Mouse (Mus musculus): Measurements from ENCODE around the gene Cabp4. TPM values are rescaled to one million over a fixed set of nuclear protein-coding genes. Genes with fewer than 3 reads are reported as not detected.

Cabp4 gene
- total RNA-seq, 2 experiments from 2014 or later, result not detected

GRCm38 (mm10) chr19:4108535-4108934, 35.3 kb downstream of the Cabp4 start:
- intact Hi-C loops (cut with DNase I), result no loop called here

DNA sequence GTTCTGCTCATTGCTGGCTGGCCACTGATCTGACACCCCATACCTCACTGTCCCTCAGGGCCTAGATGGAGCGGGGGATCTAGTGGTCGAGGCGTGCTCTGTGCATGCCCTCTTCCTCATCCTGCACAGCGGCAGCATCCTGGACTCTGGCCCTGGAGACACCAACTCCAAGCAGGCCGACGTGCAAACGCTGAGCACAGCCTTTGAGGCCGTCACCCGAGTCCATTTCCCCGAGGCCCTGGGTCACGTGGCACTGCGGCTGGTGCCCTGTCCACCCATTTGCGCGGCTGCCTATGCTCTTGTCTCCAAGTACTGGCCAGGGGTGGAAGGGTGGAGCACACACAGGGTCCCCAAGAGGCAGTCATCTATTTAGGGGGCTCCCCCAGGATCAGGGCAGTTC, 37.2 kb downstream of the Cabp4 start:
- DNase-seq, result no peak
- intact Hi-C loops (cut with DNase I), result no loop called here

More at GRCm38 (mm10) chr19:4108535-4108934, 35.3 kb downstream of the Cabp4 start:
- DNase-seq, result no peak

DNA sequence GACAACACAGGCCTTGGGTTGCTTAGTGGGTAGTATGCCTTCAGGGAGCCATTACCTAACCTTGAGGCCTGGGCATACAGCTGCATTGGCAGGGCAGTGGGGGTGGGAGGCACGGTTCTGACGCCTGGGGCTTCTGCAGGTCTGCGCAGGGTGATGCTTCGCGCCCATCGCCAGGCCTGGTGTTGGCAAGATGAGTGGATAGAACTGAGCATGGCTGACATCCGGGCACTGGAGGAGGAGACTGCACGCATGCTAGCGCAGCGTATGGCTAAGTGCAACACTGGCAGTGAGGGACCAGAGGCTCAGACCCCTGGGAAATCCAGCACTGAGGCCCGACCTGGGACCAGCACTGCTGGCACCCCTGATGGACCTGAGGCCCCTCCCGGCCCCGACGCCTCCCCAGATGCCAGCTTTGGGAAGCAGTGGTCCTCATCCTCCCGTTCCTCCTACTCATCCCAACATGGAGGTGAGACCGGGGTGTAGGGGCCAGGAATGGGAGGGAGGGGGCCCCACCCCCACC, 39.1 kb downstream of the Cabp4 start:
- intact Hi-C loops (cut with DNase I), result no loop called here
- DNase-seq, result no peak

DNA sequence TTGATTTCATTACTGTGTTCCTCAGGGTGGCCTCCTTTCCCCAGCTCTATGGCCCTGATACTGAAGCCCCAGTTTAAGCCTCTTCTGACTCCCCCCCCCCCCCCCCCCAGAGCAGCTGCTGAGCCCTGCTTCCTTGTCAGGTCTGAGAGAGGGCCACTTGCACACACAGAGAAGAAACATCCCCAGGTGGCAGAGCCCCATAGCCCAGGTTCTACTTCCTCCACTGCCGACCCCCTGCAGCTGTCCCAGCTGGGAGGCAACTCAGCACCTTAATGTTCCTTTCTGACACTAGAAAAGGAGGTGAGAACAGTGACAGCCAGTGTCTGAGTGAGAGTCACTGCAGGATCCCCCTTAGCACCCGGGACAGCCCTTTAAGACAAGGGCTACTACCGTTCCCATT, 40.0 kb downstream of the Cabp4 start:
- intact Hi-C loops (cut with DNase I), result no loop called here
- no peak for DNase-seq

DNA sequence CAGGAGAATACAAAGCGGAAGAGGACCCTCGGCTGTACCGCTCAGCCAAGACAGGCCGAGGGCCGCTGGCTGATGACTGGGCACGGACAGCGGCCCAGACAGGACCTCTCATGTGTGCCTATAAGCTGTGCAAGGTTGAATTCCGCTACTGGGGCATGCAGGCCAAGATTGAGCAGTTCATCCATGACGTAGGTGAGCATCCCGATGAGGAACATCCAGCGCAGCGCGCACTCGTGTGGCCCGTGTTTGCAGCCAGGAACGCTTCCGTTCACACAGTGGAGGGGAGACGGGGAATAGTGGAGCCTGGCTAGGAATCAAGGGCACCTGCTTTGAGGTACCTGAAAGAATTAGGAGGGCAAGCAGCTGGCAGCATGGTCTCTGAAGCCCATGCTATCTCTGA, 40.5 kb downstream of the Cabp4 start:
- intact Hi-C loops (cut with DNase I), result no loop called here
- DNase-seq, result no peak

DNA sequence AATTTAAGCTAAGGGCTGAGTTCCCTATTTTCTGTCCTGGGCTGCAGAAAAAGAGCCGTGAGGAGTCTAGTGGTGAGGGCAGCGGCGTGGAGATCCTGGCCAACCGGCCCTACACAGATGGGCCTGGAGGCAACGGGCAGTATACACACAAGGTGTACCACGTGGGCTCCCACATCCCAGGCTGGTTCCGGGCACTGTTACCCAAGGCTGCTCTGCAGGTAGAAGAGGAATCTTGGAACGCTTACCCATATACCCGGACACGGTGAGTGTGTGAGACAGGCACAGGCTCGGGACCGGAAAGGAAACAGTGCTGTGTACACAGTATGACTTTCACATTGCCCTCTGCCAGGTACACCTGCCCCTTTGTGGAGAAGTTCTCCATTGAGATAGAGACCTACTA, 41.2 kb downstream of the Cabp4 start:
- no peak for DNase-seq
- intact Hi-C loops (cut with DNase I), result no loop called here

- no peak for DNase-seq
- intact Hi-C loops (cut with DNase I), result no loop called here
These were observed 41.8 kb downstream of the Cabp4 start for GRCm38 (mm10) chr19:4102049-4102448.

- intact Hi-C loops (cut with DNase I), result no loop called here
These were observed 42.4 kb downstream of the Cabp4 start for GRCm38 (mm10) chr19:4101466-4101865.

GRCm38 (mm10) chr19:4100718-4101261, 43.0 kb downstream of the Cabp4 start:
- intact Hi-C loops (cut with DNase I), result no loop called here
- DNase-seq, result no peak

More at GRCm38 (mm10) chr19:4101466-4101865, 42.4 kb downstream of the Cabp4 start:
- no peak for DNase-seq

- DNase-seq, result peak; percentile 65 to 78
- intact Hi-C loops (cut with DNase I), result loop anchor here (2.0 to 5.0 kb wide), 2 partner anchors 37 to 129 kb away; partner anchors contain the start of gene Gpr152
These were observed 43.8 kb downstream of the Cabp4 start, which contains the start of gene Pitpnm1 for GRCm38 (mm10) chr19:4099837-4100717. Gene Pitpnm1, plus strand, starts transcription at chr19:4099998.

DNA sequence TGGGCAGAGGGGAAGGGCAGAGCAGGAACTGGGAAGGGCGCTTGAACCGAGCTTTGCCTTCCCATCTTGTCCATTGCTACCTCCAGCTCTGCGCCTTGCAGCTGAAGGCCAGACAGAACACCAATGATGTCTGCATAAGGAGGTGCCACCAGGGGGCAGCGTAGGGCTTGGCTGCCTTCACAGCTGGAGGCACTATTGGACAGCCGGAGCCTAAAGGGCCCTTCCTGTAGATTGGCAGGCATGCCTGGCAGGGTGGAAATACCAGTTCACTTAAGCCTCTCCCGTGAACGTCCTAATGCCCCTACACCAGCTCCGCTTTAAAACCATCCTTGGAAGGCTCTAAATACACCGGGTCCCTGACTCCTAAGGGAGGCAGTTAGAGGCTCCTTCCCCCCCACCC, 44.8 kb downstream of the Cabp4 start:
- intact Hi-C loops (cut with DNase I), result loop anchor here (2.0 to 5.0 kb wide), 2 partner anchors 38 to 130 kb away; partner anchors contain the start of gene Gpr152
- peak; percentile 90 for DNase-seq

DNA sequence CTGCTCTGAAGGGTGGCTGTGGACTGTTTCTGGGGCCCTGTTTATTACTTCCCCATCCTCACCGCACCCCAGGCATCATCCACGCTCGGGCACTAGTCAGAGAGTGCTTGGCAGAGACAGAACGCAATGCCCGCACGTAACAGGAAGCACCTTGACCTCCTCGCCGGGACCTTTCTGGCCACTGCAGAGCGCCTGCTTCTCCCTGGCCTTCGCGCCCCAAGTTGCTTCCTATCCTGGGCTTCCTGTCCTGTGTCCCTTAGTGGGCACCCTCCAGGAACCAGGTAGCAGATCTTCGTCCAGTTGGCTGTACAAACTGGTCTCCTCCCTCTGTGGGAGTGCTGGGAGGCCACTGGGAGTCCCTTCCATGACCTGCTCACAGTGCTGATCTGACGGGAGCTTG, 45.4 kb downstream of the Cabp4 start:
- intact Hi-C loops (cut with DNase I), result loop anchor here (2.0 to 5.0 kb wide), 2 partner anchors 39 to 130 kb away; partner anchors contain the start of gene Gpr152
- no peak for DNase-seq

DNA sequence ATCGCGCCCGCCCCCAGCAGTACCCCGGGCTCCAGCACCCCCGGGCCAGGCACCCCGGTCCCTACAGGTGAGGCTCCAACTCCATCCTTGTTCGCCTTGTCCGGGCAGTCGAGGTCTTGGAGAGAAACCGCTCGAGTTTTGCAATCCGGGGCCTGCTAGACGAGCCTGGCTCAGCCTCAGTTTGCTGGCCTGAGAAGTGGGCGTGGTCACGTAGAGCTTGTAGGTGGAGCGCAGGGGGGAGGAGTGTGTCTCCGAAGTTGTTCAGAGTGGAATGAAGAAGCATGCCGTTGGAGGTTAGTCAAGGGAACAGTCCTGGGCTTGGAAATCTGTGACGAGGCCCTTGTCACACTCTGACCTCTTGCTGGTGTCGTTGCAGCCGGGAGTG, 46.4 kb downstream of the Cabp4 start:
- peak in 1 of 2 experiments; percentile 72 for DNase-seq
- intact Hi-C loops (cut with DNase I), result loop anchor here (5.0 kb wide), 1 partner anchor 40 kb away; the partner anchor contains the start of gene Gpr152

DNA sequence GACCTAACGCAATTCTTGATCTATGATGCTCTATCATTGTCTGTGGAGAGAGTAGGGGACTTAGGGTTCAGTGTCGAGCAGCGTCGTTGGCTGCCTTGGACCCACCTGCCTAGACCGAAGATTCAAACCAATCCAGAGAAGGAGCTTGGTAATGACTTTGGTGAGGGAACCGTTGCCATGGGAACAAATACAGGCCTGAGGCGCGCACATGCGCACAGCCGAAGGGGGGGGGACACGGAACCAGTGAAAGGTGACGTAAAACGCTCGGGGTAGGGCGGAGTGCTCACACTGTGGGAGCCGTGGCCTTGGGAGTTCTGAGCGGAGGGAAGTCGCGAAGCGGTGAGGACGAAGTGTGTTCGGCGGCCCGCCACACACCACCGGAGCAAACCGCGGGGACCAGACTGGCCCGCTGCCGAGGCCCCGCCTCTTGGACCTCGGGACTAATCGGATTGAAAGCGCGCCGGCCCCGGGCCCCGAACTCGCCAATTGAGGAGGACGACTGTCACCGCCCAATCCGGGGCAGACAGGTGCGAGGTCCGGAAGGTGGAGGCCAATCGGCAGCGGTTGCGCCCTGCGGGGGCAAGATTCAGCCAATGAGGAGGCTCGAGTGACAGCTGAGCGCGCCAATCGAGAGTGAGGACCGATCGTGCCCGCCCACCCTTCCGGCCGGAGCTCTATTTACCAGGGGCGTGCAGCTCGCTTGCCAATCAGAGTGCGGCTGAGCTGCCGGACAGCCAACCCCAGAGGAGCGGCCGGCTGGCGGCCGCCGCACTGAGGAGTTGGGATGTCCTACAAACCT, 47.0 kb downstream of the Cabp4 start, which contains the start of gene Cdk2ap2:
TSS of gene Cdk2ap2 (plus strand) at position 541 of the 799 bp plus-strand sequence.
- peak; percentile 98 to 100 for DNase-seq
- intact Hi-C loops (cut with DNase I), result loop anchor here (5.0 kb wide), 1 partner anchor 40 kb away; the partner anchor contains the start of gene Gpr152

DNA sequence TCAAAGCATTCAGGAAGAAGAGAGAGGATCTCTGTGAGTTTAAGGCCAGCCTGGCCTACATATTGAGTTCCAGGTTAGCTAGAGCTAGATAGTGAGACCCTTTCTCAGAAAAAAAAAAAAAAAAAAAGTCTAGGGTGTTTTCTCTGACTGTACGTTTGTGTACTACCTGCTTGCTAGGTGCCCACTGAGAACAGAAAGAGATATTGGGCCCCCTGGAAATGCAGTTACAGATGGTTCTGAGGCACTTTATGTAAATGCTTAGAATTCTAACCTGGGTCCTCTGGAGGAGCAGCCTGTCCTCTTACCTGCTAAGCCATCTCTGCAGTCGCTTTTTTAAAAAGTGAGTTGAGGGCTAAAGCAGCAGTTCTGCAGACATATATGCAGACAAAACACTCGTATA, 48.0 kb downstream of the Cabp4 start:
- DNase-seq, result no peak
- intact Hi-C loops (cut with DNase I), result loop anchor here (5.0 kb wide), 1 partner anchor 41 kb away; the partner anchor contains the start of gene Gpr152

- DNase-seq, result no peak
- intact Hi-C loops (cut with DNase I), result loop anchor here (5.0 kb wide), 1 partner anchor 42 kb away; the partner anchor contains the start of gene Gpr152
These were observed 49.0 kb downstream of the Cabp4 start for GRCm38 (mm10) chr19:4094774-4095303.

GRCm38 (mm10) chr19:4094348-4094747, 49.5 kb downstream of the Cabp4 start:
- intact Hi-C loops (cut with DNase I), result no loop called here

DNA sequence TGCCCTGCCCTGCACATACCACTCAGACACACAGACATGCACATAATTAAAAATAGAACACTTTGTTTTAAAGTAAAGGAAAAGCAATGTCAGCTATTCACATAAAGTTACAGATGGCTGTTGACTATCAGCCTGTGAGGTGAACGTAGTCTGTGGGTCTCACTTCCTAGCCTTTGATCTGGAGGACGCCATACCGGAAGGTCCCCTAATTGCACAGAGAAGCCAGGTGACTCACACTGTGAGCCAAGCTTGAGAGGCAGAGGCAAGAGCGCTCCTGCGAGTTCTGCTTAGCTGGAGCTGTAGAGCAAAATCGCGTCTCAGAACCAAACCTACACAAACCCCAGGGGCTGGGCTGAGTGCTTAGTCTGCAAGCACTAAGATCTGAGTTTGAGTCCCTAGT, 50.1 kb downstream of the Cabp4 start:
- intact Hi-C loops (cut with DNase I), result no loop called here
- DNase-seq, result no peak

More at GRCm38 (mm10) chr19:4094348-4094747, 49.5 kb downstream of the Cabp4 start:
- no peak for DNase-seq

- intact Hi-C loops (cut with DNase I), result no loop called here
- DNase-seq, result no peak
These were observed 51.1 kb downstream of the Cabp4 start for GRCm38 (mm10) chr19:4092750-4093149.

DNA sequence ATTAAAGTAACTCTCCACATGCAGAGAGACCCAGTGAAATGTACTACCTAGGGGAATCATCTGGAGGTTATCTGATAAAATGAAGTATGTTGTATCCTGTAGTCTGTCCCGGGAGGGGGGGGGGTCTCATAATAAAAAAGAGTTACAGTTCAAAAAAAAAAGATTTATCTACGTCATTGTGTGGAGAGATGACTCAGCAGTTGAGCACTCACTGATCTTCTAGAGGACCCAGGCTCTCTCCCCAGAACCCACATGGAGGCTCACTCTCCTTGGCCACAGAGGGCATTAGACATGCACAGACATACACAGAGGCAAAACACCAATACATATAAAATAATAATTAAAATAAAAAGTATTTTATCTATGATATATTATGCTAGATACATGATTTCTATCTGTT, 52.5 kb downstream of the Cabp4 start:
- no peak for DNase-seq
- intact Hi-C loops (cut with DNase I), result no loop called here

All from gastrocnemius, postnatal 36 days (tissue).